Mouse (Mus musculus) MEL (cell line): ENCODE data around the gene Armc7. TPM values are rescaled to one million over a fixed set of nuclear protein-coding genes. Genes with fewer than 3 reads are reported as not detected.

Experiments
- DNase-seq: peaks from one replicate; pipeline ENCODE4 v3.0.0; 2011; ENCODE audit warnings: low read depth, low spot score
- H3K27ac ChIP-seq: 2 replicates; pipeline ENCODE4 v1.5.1; 2012; ENCODE audit warnings: low read depth, mild to moderate bottlenecking, control low read depth, low read length, moderate library complexity; ENCODE audit not compliant: control insufficient read depth
- H3K27me3 ChIP-seq, 2 experiments: fragments of 150-350 bp in 1 of 2; sonication (generic) in 1 of 2; 2 replicates each; pipeline ENCODE4 v1.6.1; 2012; ENCODE audit warnings: low read length in 2 of 2, mild to moderate bottlenecking in 2 of 2, improper control_type of control experiment in 1 of 2, moderate library complexity in 1 of 2; ENCODE audit not compliant: insufficient read depth in 2 of 2, control insufficient read depth in 1 of 2
- H3K36me3 ChIP-seq, 2 experiments: 2 replicates each; pipeline ENCODE4 v1.6.1; 2012 to 2014; ENCODE audit warnings: low read length in 2 of 2, improper control_type of control experiment in 1 of 2, inconsistent platforms in 1 of 2, mild to moderate bottlenecking in 1 of 2; ENCODE audit not compliant: insufficient read depth in 2 of 2, control insufficient read depth in 1 of 2
- H3K4me1 ChIP-seq, 2 experiments: fragments of 150-350 bp in 1 of 2; sonication (generic) in 1 of 2; 2 replicates each; pipeline ENCODE4 v1.6.1; 2012; ENCODE audit warnings: low read length in 2 of 2, improper control_type of control experiment in 1 of 2, mild to moderate bottlenecking in 1 of 2; ENCODE audit not compliant: insufficient read depth in 2 of 2, control insufficient read depth in 1 of 2
- H3K4me3 ChIP-seq, 2 experiments: fragments of 150-350 bp in 1 of 2; sonication (generic) in 1 of 2; 2 replicates each; pipeline ENCODE4 v1.5.1; 2012; ENCODE audit warnings: low read depth in 2 of 2, low read length in 2 of 2, mild to moderate bottlenecking in 2 of 2, moderate library complexity in 2 of 2, control low read depth in 1 of 2, improper control_type of control experiment in 1 of 2; ENCODE audit not compliant: control insufficient read depth in 1 of 2, insufficient read depth in 1 of 2
- H3K79me2 ChIP-seq: 2 replicates; pipeline ENCODE4 v1.6.1; 2012; ENCODE audit warnings: mild to moderate bottlenecking, low read length, moderate library complexity; ENCODE audit not compliant: control insufficient read depth, poor library complexity, insufficient read depth
- H3K9ac ChIP-seq: 2 replicates; pipeline ENCODE4 v1.6.1; 2012; ENCODE audit warnings: low read depth, mild to moderate bottlenecking, control low read depth, low read length, moderate library complexity; ENCODE audit not compliant: control insufficient read depth, poor library complexity, severe bottlenecking
- H3K9me3 ChIP-seq: fragments of 150-350 bp; sonication (generic); replicated peaks from 2 replicates; pipeline ENCODE4 v1.6.1; 2012; ENCODE audit warnings: mild to moderate bottlenecking, low read length, improper control_type of control experiment, moderate library complexity; ENCODE audit not compliant: insufficient read depth
- CTCF ChIP-seq, 3 experiments: IDR thresholded peaks in 2 of 3; conservative IDR thresholded peaks in 1 of 3; 2 replicates each; pipeline ENCODE4 v1.5.1; 2011 to 2012; ENCODE audit warnings: low read length in 3 of 3, low read depth in 2 of 3, mild to moderate bottlenecking in 2 of 3, improper control_type of control experiment in 1 of 3, inconsistent platforms in 1 of 3, mixed read lengths in 1 of 3, moderate library complexity in 1 of 3; ENCODE audit not compliant: control insufficient read depth in 1 of 3, insufficient read depth in 1 of 3, poor library complexity in 1 of 3, severe bottlenecking in 1 of 3
- E2F4 ChIP-seq: IDR thresholded peaks from 2 replicates; pipeline ENCODE4 v1.6.1; 2011; ENCODE audit warnings: low read depth, low read length, improper control_type of control experiment, borderline replicate concordance
- GABPA ChIP-seq: IDR thresholded peaks from 2 replicates; pipeline ENCODE4 v1.6.1; 2012; ENCODE audit warnings: low read depth, mild to moderate bottlenecking, inconsistent platforms, low read length, improper control_type of control experiment, moderate library complexity
- HCFC1 ChIP-seq: IDR thresholded peaks from 2 replicates; pipeline ENCODE4 v1.6.1; 2012; ENCODE audit warnings: low read depth, mild to moderate bottlenecking, inconsistent platforms, low read length, improper control_type of control experiment, moderate library complexity
- MAFK ChIP-seq: IDR thresholded peaks from 2 replicates; pipeline ENCODE4 v1.6.1; 2011; ENCODE audit warnings: low read depth, mild to moderate bottlenecking, low read length, improper control_type of control experiment, borderline replicate concordance
- MAZ ChIP-seq: IDR thresholded peaks from 2 replicates; pipeline ENCODE4 v1.6.1; 2012; ENCODE audit warnings: low read depth, mild to moderate bottlenecking, inconsistent platforms, low read length, improper control_type of control experiment
- NRF1 ChIP-seq: IDR thresholded peaks from 2 replicates; pipeline ENCODE4 v1.6.1; 2014; ENCODE audit warnings: low read depth, mild to moderate bottlenecking, inconsistent platforms, low read length, improper control_type of control experiment, moderate library complexity; ENCODE audit not compliant: poor library complexity, insufficient read depth, severe bottlenecking
- POLR2A ChIP-seq, 2 experiments: IDR thresholded peaks; 2 replicates each; pipeline ENCODE4 v1.6.1; 2011 to 2012; ENCODE audit warnings: low read length in 2 of 2, mild to moderate bottlenecking in 2 of 2, control low read depth in 1 of 2, improper control_type of control experiment in 1 of 2, low read depth in 1 of 2, moderate library complexity in 1 of 2; ENCODE audit not compliant: control insufficient read depth in 1 of 2, insufficient read depth in 1 of 2, poor library complexity in 1 of 2
- RAD21 ChIP-seq: IDR thresholded peaks from 2 replicates; pipeline ENCODE4 v1.6.1; 2011; ENCODE audit warnings: mild to moderate bottlenecking, low read depth, low read length, improper control_type of control experiment
- RCOR1 ChIP-seq: IDR thresholded peaks from 2 replicates; pipeline ENCODE4 v1.6.1; 2012; ENCODE audit warnings: low read depth, mild to moderate bottlenecking, inconsistent platforms, low read length, improper control_type of control experiment
- SIN3A ChIP-seq: IDR thresholded peaks from 2 replicates; pipeline ENCODE4 v1.6.1; 2012; ENCODE audit warnings: low read length, improper control_type of control experiment, inconsistent platforms
- SMC3 ChIP-seq: IDR thresholded peaks from 2 replicates; pipeline ENCODE4 v1.6.1; 2011; ENCODE audit warnings: low read depth, low read length, improper control_type of control experiment
- USF1 ChIP-seq: IDR thresholded peaks from 2 replicates; pipeline ENCODE4 v1.6.1; 2014; ENCODE audit warnings: low read depth, mild to moderate bottlenecking, inconsistent platforms, low read length, improper control_type of control experiment, moderate library complexity
- ZC3H11A ChIP-seq: IDR thresholded peaks from 2 replicates; pipeline ENCODE4 v1.6.1; 2012; ENCODE audit warnings: low read depth, mild to moderate bottlenecking, inconsistent platforms, low read length, improper control_type of control experiment
- ZKSCAN1 ChIP-seq: IDR thresholded peaks from 2 replicates; pipeline ENCODE4 v1.6.1; 2012; ENCODE audit warnings: low read depth, mild to moderate bottlenecking, inconsistent platforms, low read length, improper control_type of control experiment, moderate library complexity
- ZMIZ1 ChIP-seq: IDR thresholded peaks from 2 replicates; pipeline ENCODE4 v1.6.1; 2012; ENCODE audit warnings: low read depth, mild to moderate bottlenecking, inconsistent platforms, low read length, improper control_type of control experiment, moderate library complexity
- polyA plus RNA-seq, 2 experiments: library from polyadenylated mRNA; stranded (reverse) in 1 of 2; unstranded in 1 of 2; fragments of >175 nt in 1 of 2; fragments of >200 nt in 1 of 2; gene quantifications; 2 replicates each; pipeline versions ENCODE4 v1.2.1 to v1.2.4; 2012; ENCODE audit warnings: low replicate concordance in 2 of 2, low read depth in 1 of 2; ENCODE audit not compliant: insufficient read length in 2 of 2, insufficient read depth in 1 of 2, missing spikeins in 1 of 2
- total RNA-seq: library from RNA; depleted of rRNA; stranded (reverse); fragments of 300-350 nt; gene quantifications from 2 replicates; pipeline ENCODE4 v1.2.3, GENCODE M21; 2012

The Armc7 gene
- total and polyA plus RNA-seq, 3 experiments: 9.1 to 13.1 TPM; not detected in 1

GRCm38 (mm10) chr11:115425671-115426070 is 49.8 kb upstream of the Armc7 start:
- H3K9me3 ChIP-seq: no peaks in the 10 kb centered on the region
- no peak for TF ChIP-seq SMC3
- no peak for TF ChIP-seq ZKSCAN1
- no peak for TF ChIP-seq USF1
- TF ChIP-seq POLR2A (IDR thresholded peaks at IDR 0.05; ENCODE audit: control insufficient read depth in 1 of 2, insufficient read depth in 1 of 2, low read depth in 1 of 2, low read length in 2 of 2, poor library complexity in 1 of 2): no peak
- no peak for TF ChIP-seq E2F4
- no peak for TF ChIP-seq MAFK
- TF ChIP-seq CTCF (IDR thresholded peaks at IDR 0.05 in 2 of 3, conservative IDR thresholded peaks at IDR 0.05 in 1 of 3; ENCODE audit: control insufficient read depth in 1 of 3, insufficient read depth in 1 of 3, low read depth in 2 of 3, low read length in 3 of 3, poor library complexity in 1 of 3, severe bottlenecking in 1 of 3): no peak
- TF ChIP-seq RCOR1: no peak
- peaks cover 0 to 6% of the 10 kb centered on the region in 2 experiments for H3K36me3 ChIP-seq
- no peak overlapping the region for H3K4me3 ChIP-seq
- H3K4me1 ChIP-seq: peaks cover 0 to 4% of the 10 kb centered on the region in 2 experiments; a peak in 3 of 4 replicates
- no peak overlapping the region for H3K27ac ChIP-seq
- peaks cover 4% of the 10 kb centered on the region for H3K79me2 ChIP-seq
- no peak overlapping the region for H3K9ac ChIP-seq
- no peaks in the 10 kb centered on the region for H3K27me3 ChIP-seq
- no peak for DNase-seq

DNA sequence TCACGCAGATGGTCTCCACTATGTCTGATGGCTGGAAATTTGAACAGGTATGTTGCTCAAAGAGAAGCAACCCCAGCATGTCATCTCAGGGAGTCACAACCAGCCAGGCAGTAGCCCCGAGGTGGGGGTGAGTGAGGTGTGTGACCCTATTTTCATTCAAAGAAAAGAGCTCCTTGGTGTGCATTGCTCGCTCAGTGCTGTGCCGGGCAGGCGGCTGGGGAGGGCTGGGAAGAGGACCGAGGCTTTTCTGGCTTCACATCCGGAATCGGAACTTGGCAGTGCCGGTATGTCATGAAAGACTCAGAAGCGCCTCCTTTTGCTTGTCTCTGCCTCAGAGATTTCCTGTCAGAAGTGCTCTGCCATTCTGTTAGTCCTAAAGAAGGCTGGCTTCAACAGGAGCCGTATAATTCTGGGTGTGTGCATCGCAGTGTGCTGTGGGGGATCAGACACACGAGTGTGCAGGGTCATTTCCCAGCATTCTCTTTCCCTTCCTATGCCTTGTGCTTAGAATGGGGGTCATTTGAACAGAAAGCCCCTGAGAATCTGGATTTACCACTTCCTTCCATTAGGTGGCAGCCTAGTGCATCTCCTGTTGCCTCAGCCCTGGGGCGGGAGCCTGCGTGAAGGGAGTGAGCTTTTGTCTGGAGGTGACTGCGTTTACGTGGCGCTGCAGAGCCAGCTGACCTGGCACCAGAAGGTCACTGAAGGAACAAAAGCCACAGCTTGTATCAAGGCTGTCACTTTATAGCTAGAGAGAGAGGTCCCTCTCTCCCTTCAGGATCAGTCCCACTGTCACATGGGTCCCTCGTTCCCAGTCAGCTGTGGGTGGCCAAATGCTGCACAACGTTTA is 47.8 kb upstream of the Armc7 start:
- no peaks in the 10 kb centered on the region for H3K27me3 ChIP-seq
- DNase-seq: peak; percentile 80
- H3K79me2 ChIP-seq: no peaks in the 10 kb centered on the region
- no peaks in the 10 kb centered on the region for H3K9me3 ChIP-seq
- no peak overlapping the region for H3K9ac ChIP-seq
- TF ChIP-seq SIN3A (0 out of 2 replicates have a peak, but pooled peaks have one; percentile 30), MAZ (peak; percentile 49; the same call in 1 of the 2 replicates), SMC3 (peak; percentile 69), RAD21 (peak; percentile 56), ZMIZ1 (no peak), HCFC1 (peak; percentile 31; the same call in 1 of the 2 replicates), CTCF (IDR thresholded peaks at IDR 0.05 in 2 of 3, conservative IDR thresholded peaks at IDR 0.05 in 1 of 3; ENCODE audit: control insufficient read depth in 1 of 3, insufficient read depth in 1 of 3, low read depth in 2 of 3, low read length in 3 of 3, poor library complexity in 1 of 3, severe bottlenecking in 1 of 3) (peak; percentile 75 to 90 (median 80)), NRF1 (no peak), GABPA (no peak), ZC3H11A (peak; percentile 41)
- H3K4me1 ChIP-seq: no peaks in the 10 kb centered on the region
- no peaks in the 10 kb centered on the region; a peak in 2 of 4 replicates for H3K36me3 ChIP-seq
- H3K27ac ChIP-seq: no peak overlapping the region
- no peak overlapping the region for H3K4me3 ChIP-seq
